Mouse (Mus musculus) kidney, adult 9 months (tissue): ENCODE results near the gene Plcd4.
A peak's percentile ranks its signal among the peaks of the same experiment; 100 is the strongest.
"Not testable (repeated sequence)": the region's sequence is repeated elsewhere in the genome, so short reads cannot be mapped to it uniquely, and the experiment has no call there.

Experiments used
- DNase-seq: peaks from one replicate; pipeline ENCODE4 v3.0.0; 2022

The Plcd4 gene

DNA sequence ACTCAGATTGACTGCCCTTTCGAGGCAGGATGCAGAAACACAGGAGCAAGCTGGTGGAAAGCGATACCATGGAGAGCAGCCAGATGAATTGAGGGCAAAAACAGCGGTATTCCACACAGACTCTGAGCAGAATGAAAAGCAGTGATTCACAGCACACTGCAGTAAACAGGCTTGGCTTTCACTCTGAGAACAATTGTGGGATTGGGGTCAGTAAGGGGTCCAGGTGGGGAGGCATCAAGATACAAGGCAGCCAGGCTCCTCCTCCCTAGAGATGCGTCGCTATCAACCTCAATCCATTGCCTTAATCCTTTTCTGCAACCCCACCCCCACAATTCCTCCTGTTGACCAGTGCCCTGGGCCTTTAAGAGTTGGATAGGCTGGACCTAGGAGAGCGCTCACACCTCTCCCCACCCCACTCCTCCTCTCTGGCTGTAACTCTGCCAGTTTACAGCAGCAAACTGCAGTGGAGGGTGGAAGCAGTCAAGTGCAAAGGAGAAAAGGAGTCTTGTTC is at the start of gene Plcd4:
TSS of gene Plcd4 (plus strand) at position 438 of the 511 bp plus-strand sequence.
- peak; percentile 44 for DNase-seq

- no peak for DNase-seq
Observed at GRCm38 (mm10) chr1:74501106-74501505, 41.6 kb upstream of the Plcd4 start.

- DNase-seq = no peak
Observed at GRCm38 (mm10) chr1:74505393-74505720, 37.3 kb upstream of the Plcd4 start.

DNA sequence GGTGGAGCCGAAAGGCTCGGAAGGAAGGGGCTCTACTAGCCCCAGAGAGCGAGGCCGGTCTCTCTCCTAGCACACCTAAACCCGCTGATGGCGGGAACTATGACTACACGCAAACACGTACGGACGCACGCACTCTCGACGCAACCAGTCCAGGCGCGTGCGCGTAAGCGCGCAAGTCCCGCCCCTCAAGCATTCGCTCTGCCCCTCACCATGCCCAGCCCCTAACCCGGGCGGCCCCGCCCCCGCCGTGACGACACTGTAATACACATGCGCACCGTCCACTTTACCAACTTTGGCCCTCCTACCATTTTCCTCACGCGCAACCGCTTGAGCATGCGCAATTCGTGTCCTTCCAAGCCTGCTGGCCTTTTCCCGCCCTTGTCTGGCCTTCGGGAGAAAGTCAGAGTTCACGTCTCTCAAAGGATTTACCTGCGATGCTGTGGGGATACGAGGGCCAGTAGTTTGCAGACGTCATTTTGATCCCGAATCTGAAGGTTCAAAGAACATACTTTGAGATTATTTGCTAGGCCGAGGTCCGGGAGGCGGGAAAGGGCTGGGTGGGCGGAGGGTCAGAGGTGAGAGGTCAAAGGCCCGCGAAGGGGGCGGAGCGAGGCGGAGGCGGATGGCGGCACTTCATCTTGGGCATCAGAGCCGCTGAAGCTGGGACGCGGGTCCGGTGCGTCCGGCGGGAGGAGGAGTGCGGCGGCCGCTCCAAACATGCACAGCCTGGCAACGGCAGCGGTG is 36.8 kb upstream of the Plcd4 start, which contains the start of gene Cnot9:
TSS of gene Cnot9 (plus strand) at position 338 of the 744 bp plus-strand sequence.
- DNase-seq = peak; percentile 100

GRCm38 (mm10) chr1:74506471-74506881 is 36.2 kb upstream of the Plcd4 start:
- no peak for DNase-seq

- DNase-seq = no peak
Observed at GRCm38 (mm10) chr1:74507780-74508179, 34.9 kb upstream of the Plcd4 start.

GRCm38 (mm10) chr1:74511306-74511705 is 31.4 kb upstream of the Plcd4 start:
- DNase-seq = peak; percentile 56

DNA sequence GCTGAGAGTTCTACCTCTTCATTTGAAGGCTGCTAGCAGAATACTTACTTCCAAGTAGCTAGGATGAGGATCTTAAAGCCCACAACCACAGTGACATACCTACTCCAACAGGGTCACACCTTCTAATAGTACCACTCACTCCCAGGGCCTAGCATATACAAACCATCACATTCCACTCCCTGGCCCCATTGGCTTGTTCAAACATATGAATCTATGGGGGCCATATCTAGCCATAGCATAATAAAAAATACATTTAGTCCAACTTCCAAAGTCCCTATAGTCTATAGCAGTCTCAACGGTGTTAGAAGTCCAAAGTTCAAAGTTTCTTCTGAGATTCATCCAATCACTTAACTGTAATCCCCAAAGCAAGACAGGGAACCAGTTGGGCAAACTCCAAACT is 29.7 kb upstream of the Plcd4 start:
- DNase-seq = not testable (repeated sequence)

DNA sequence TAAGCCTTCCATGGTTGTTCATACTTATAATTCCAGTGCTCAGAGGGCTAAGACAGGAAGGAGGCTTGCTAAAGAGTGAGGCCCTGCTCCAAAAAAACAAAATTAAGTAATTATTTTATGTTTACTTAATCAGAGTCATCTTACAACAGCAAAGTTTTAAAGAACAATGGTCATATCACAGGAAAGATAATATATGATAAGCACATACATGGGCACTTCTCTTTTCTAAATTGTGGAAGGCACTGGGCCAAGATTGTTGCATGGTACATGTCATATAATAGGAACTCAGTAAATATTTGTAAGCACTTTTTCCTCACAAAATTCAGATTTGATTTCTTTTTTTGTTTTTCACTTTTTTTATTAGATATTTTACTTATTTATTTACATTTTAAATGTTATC is 22.8 kb upstream of the Plcd4 start:
- DNase-seq = no peak

- peak; percentile 71 for DNase-seq
Observed at GRCm38 (mm10) chr1:74524746-74525145, 17.9 kb upstream of the Plcd4 start.

GRCm38 (mm10) chr1:74528589-74528988 is 14.1 kb upstream of the Plcd4 start:
- DNase-seq = peak; percentile 71

- no peak for DNase-seq
Observed at GRCm38 (mm10) chr1:74538650-74539049, 4.0 kb upstream of the Plcd4 start.

GRCm38 (mm10) chr1:74544184-74544583 is 1.5 kb downstream of the Plcd4 start, which contains the start of gene Usp37:
Gene Usp37, minus strand, starts transcription at chr1:74544284.
- no peak for DNase-seq

DNA sequence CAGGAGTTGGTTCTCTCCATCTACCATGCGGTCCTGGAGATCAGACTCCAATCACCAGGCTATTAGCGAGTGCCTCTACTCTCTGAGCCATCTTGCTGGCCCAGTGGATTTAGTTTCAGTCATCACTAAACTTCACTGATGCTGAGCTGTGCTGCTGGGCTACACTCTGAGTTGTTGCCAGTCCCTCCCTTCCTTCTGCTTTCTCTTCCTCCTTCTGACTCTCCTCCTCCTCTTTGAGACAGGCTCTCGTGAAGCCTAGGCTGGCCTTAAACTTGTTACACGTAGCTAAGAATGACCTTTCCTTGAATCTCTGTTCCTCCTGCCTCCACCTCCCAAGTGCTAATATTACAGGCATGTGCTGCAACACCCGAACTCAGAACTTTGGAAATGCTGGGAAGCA is 16.4 kb downstream of the Plcd4 start:
- DNase-seq = no peak

DNA sequence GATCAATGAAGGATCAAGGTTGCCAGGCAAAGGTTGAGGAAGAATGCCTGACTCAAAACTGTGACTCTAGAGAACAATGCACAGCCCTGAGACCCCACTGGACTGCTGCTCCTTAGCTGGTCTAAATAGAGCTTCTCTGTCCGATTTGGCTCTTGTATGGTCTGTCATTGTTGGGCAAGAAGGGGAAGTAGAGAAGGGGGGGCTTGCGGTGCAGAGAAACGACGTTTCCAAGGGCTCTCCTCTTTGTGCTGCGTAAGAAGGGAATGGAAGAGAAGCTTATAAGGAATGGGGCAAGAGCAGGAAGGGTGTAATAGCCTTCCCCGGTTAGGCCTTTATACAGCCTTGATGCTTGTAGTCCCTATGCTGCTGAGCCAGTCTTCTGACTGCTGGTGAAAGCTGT is 23.1 kb downstream of the Plcd4 start:
- DNase-seq = no peak

DNA sequence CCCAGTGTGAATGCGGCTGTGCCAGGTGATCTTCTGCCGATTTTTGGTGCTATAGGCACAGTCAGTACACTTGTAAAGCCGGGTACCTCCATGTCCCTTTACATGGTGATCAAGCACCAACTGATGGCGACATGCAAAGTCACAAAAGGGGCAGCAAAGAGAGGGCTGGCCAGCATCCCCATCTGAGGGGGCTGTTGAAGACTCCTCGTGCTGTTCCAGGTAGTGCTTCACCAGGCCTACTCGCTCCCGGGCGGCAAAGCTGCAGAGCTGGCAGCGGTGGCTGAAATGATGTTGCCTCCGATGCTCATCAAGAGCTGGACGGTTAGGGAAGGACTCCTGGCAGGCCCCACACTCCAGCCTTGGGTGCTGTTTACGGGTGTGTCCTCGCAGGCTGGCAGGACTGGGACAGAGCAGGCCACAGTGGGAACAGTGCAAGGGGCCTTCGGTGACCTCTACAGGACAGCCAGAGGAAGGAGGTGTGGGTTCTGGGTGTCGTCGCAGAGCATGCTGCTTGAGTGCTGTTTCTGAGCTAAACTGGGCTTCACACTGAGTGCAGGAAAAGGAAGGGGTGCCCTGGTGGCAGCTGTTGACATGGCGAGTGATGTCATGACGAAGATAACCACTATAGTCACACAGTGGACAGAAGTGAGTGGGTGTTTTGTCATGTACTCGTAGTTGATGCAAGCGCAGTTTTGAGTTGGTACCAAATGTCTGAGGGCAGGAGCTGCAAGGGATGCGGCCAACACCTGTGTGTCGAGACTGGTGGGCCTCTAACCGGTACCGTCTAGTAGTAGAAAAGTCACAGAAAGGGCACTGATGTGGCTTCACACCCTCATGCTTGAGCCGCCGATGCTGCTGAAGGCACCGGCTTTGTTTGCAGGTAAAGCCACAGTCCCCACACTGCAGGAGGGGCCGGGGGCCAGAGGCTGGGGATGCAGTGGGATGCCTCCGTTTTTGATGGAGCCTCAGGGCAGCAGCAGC is 27.3 kb downstream of the Plcd4 start:
- no peak for DNase-seq

DNA sequence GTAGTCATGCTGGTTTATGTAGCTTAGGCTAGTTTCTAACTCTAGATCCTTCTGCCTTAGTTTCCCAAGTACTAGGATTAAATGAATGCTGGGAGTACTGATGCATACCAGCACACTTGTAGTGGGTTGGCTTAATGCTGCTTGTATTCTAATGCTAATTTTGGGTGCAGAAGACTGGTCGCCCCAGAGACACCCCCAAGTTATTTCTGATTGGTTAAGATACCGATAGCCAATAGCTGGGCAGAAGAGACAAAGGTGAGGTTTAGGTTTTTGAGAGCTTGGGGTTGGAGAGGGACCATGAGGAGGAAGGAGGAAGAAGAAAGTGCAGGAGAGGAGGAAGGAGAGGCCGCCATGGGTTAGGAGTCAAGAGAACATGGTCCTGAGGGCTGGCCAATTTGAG is 39.9 kb downstream of the Plcd4 start:
- no peak for DNase-seq

DNA sequence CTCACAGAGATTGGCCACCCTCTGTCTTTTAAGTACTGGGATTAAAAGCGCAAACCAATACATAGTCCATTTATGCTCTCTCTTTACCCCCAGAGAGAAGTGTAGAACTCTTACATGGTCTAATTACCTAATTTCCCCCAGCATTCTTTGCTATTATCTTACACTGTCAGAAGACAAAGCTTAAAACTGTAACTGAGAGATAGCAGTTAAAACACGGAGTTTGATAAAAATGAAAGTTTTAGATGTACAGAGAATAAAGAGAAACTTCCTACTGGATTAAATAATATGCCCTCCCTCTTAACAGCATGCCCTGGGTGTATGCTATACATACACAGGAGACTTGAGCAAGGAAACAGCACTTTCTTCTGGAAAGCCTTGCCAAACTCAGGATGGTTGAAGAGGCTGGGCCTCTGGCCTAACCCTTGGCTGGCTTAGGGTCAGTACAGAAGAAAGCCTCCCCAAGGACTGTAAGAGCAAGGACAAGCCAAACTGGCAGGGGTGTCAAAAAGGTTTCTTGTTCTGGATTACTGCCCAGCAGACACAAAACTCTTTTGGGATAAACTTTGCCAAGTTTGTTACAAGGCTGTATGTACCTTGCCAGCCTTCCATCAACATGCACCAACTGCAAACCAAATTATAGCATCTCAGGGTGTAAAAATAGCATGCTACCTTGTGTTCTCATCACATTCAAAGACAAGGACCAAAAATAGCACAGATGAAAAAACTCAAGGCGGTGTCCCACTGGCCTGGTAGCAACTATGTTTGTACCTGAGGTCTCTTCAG is 42.1 kb downstream of the Plcd4 start:
- DNase-seq = no peak

DNA sequence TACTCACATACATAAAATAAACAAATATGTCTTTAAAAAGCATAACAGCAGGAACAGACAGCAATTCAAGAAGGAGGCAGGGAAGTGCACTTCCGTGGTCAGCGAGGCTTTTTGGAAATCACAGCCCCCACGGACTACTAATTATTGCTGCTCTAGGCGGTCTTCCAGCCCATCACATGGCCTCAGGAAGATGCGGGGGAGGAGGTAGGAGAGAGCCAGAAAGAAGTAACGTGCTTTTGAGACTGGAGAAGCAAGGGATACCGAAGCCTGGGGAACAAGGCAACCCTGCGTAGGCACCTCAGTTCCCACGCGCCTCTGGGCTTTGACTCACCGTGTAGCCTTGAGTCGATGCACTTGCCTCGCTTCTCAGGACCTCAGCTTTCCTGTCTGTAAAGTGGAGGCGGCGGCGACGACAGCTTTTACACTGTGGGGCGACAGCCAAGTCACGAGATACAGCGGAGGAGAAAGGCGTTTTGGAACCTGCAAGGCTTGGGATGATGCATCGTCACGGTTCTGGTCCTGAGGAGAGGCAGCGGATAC is 44.6 kb downstream of the Plcd4 start:
- DNase-seq = no peak

GRCm38 (mm10) chr1:74587773-74588445 is 45.2 kb downstream of the Plcd4 start, which contains the start of the genes Zfp142 and Bcs1l:
Gene Zfp142, minus strand, starts transcription at chr1:74588246.
Gene Bcs1l, plus strand, starts transcription at chr1:74588289.
- DNase-seq = peak; percentile 99

GRCm38 (mm10) chr1:74594434-74594833 is 51.7 kb downstream of the Plcd4 start:
- no peak for DNase-seq
